Mouse (Mus musculus): ENCODE measurements around the gene Hnrnpr.
A peak's percentile ranks its signal among the peaks of the same experiment; 100 is the strongest.

Hnrnpr gene

DNA sequence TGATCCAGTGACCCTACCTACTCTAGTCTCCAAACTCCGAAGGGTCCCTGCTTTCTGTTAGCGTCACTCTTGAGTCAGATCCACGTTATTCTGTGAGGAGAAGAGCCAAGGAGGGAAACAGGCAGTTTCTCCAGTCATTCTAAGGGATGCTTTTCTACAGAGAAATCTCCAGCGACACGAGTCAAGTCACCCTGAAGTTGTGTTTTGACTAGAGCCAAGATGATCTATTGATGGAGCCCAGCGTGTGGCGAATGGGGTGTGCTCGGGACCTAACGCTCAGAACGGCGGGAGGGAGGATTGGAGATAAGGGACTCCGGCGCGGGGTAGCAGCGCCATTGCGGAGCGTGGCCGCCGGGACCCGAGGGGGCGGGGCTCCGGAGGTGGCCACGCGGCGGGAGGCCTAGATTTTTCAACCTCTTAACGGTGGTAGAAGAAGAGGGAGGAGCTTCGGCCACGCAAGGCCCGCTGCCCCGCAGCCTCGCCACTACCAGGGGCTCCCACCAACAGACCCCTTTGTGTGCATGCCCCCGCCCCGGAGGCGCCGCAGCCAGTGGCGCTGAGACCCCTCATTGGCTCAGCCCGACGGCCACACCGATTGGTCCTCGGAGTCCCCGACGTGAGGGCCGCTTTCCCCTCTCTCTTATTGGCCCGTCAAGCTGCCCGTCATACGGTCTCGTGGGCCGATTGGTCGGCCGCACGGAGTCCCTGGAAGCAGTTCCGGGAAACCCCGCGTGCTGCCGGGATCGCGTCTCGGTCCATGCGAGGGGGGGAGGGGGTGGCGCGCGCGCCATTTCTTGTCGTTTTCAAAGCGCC lies at the start of gene Hnrnpr:
Hnrnpr (plus strand) TSS at position 714 of the 813 bp plus-strand sequence.
- peak; percentile 98 for DNase-seq

DNA sequence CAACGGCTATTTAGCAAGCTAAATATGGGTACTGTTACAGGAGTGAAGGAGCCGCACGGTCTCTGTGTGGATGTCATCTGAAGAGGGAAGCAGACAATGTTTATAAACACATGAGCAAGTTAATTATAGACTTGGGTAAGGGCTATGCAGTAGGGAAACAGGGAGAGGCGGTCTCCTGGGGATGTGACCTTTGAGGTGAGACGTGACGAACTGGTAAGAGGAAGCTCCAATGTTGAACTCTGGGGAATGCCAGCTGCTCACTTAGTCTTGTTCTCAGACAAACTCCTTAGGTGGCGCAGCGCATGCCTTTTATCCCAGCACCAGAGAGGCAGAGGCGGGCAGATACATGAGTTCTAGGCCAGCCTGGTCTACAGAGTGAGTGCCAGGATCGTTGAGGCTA lies 48.8 kb upstream of the Hnrnpr start:
- no peak for DNase-seq

DNA sequence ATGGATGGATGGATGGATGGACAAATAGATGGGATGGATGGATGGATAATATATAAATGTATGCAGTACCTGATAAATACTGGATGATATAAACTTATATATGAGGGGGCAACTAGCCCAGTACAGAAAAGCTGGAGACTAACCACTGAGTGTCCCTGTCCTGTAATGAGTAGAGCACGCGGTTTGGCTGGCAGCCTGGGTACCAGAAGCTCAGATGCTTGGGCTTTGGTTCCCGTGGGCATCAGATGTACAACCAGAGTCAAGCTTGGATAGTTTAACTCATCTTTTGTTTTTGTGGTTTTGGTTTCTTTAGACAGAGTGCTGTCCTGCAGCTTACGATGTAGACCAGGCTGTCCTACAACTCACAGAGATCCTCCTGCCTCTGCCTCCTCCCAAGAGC lies 47.2 kb upstream of the Hnrnpr start:
- no peak for DNase-seq

DNA sequence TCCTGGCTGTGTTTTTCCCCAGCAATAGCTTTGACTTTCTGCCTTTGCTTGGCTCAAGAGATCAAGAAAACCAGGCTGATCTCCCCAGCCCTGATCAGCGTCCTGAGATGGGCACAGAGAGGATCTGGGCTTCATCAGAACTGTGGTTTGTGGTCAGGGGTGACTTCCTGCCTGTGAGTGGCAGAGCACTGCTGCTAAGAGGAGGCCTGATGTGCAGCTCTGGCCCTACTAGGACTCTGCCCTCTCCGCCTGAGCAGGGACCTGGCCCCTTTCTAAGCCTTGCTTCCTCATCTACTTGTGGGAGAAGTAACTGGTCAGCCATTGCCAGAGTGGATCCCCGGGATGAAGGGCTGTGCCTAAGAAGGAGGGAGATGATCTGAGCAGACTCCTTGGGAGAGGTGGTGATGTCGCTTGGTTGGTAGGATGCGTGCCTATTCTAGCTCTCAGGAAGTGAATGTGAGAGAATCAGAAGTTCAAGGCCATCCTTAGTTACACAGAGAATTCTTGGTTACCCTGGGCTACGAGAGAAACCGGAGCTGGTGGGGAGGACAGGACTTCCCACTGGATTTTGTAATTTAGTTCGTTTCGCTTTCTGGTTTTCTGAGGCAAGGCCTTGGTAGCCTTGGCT lies 43.9 kb upstream of the Hnrnpr start:
- DNase-seq = peak; percentile 41

DNA sequence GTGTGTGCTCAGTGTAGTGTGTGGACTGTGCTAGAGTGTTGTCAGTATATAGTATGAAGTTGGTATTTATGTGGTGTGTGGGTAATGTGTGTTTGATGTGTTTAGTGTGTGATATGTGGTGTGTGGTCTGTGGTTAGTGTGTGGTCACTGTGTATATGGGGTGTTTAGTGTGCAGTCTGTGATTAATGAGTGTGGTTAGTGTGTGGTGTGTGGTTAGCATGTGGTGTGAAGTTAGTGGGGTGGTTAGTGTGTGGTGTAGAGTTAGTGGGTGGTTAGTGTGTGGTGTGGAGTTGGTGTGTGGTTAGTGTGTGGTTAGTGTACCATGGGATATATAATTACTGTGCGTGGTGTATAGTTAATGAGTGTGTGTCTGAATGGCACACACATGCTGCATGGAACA lies 41.8 kb upstream of the Hnrnpr start:
- DNase-seq = no peak

DNA sequence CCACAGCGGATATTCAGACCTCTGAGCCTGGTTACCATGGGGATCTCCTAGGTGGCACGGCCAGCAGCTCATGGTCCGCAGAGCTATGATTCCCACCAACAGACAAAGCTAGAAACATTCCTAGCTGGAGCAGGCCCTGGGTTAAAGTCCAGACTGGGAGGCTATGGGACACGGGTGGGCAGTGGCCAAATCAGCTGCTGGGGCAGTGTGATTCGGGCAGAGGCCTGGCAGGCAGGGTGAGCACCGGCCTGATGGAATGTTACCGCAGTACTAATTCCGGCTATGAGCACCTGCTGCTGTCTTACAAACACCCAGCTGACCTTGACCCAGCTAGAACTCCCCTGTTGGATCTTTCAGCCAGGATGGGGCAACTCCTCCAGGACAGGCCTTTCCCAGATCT lies 40.1 kb upstream of the Hnrnpr start:
- DNase-seq = no peak

DNA sequence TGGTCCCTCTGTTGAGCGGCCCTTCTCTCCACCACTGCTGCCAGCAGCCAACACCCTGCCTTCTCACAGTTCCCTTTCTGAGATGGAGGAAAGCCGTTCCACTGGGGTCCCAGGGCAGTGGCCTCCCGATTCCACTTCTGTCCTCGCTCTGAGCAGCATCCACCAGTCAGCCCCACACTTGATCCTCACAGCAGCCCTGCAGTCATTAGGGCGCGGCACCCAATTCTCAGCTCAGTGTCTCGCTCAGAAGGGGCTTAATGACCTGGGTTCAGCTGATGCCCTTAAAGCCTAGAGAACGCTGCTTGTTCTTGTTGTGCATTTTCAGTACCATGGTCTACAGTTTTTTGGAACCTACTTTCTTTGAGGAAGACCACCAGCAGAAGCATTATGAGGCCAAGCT lies 29.6 kb upstream of the Hnrnpr start:
- no peak for DNase-seq

DNA sequence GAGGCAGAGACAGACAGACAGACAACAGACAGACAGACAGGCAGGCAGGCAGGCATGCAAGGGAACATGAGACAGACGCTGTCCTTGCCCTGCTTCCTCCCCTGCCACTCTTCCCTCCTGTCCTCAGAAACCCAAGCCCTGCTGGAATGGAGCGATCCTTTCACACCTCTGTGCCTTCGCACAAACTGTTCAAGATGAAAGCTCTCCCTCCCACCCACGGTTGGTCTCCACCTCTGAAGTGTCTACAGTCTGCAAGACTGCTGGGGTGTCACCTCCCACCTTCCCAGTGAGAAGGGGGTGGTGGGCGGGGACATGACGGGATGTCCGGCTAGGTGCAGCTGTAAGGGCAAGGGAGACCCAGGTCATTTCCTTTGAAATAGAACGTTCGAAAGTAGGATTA lies 29.1 kb upstream of the Hnrnpr start:
- DNase-seq = no peak

DNA sequence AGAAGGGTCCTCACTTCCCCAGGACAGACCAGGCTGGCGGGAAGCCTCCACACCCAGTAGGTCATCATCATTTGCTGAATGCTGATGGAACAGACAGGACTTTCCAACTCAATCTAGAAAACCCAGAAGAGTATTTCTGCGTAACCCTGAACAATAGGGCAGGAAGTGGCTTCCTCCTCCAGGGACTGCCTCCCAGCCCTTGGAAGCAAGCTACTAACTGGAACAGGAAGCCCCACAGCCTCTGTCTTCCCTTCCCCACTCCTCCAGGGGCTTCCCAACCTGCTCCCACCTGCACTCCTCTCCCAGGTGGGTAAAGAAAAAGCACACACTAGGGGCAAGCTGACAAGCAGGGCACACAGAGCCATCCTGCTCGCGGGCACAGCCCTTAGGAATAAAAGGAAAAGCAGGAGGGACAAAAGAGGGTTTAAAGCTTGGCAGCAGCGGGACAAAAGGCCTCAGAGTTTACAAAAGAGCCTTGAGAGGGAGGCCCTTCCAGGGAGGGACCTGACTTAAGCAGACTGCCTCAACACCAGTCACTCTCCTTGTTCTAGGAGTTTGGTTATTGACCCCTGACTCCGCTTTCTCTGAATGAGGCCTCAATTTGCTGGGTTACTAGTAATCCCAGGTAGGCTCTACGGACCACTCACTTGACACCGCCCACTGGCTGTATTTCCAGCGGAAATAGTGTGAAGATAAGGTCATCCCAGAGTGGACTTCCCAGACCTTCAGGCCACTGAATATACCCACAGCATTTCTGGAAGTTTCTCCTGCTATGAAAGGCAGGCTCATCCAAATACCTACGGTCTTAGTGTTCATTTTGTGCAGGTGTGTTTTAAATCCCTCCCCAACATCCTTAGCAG lies 27.9 kb upstream of the Hnrnpr start:
- no peak for DNase-seq

DNA sequence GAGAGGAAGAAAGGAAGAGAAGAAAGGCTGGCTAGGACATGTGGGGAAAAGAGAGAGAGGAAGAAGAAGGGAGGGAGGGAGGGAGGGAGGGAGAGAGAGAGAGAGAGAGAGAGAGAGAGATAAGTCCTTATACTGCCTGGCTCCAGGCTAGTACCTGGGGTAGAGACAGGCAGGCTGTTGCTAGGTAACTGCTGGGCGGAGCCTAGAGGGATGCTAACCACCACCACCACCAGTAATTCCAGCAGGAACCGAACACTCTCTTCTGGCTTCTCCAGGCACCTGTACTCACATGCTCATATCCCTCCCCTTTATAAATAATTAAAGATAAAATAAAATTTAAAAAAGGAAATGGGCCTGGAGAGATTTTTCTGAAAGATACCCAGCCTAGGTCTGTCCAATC lies 27.0 kb upstream of the Hnrnpr start:
- DNase-seq = peak; percentile 33

DNA sequence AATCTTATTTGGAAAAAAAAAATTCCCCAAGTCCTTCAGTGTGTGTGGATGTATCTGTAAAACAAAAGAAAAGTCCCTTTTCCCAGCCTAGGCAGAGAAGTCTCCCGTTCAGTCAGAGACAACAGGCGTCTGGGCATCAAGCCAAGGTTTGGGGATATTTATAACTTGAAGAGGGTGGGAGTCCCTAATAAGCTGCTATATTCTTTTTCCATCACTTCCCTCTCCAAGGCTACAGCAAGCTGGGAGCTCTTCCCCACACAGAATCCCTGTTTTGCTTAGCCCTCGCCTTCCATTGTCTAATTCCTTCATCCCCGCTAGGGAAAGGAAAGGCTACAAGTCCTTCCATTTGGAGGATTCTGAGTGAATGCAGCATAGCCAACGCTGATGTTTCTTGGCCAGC lies 26.3 kb upstream of the Hnrnpr start, which contains the start of gene Zfp46:
Zfp46 (plus strand) TSS at position 229 of the 400 bp plus-strand sequence.
- DNase-seq = peak; percentile 53

DNA sequence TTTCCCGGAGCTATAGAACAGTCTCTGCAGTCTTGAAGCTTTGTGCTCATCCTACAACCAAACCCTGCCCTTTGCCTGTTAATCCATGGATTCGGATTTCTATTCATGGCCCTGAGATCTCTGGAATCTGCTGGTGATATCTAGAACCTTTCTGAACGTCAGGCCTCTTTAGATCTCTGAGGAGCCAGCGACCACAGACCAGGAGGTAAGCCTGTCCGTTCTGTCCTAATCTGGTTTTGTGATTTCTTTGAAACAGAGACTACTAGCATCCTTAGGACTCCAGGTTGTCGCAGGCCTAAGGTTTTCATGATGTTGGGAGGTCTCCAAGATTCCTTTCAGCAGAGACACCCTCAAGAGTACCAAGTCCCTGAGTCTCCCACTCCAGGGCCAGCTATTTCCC lies 25.9 kb upstream of the Hnrnpr start:
- DNase-seq = no peak

DNA sequence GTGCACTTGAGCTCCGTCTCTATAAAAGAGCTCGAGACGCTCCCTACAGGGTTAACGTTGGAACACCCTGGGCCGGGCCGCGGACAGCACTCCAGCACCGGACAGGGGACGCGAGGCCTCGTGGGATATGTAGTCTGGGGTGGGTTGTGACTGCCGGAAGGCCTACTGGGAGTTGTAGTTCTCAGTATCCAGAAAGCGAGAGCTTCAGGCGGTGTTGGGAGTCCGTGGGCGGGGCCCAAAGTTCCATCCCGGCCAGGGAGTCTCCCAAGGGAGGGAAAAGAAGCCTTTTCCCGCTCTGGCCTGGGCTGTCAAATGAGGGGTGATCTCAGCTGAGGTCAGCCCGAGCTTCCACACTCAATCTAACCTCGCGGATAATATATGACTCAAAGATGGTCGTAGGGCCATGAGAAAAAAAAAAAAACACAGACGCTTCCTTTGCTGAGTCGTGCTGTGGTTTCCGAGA lies 25.4 kb upstream of the Hnrnpr start:
- peak; percentile 94 for DNase-seq

DNA sequence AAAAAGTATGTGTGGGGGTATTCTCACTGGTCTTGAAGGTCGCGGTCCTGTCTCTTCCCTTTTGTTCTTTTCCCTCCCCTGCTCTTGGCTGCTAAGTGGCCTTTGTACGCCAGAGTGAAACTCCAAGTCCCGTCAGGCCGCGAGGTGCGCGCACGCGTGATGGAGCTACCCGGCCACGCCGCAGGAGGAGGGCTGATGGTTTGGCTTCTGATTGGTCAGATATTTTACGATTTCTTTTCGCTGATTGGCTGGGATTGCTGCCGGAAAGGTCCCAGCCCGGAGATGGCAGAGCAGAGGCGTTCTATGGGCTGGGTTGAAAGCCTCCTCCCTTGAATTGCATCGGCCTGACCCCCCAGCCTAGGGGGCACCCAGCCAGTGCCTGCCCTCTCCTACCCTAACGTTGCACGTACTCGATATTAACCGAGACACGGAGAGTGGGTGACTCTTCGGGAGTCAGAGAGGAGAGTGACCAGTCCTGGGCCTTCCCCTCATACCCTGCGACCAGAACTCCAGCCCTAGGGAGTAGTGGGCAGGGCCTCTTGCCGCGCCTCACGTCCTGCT lies 24.9 kb upstream of the Hnrnpr start:
- peak; percentile 97 for DNase-seq

DNA sequence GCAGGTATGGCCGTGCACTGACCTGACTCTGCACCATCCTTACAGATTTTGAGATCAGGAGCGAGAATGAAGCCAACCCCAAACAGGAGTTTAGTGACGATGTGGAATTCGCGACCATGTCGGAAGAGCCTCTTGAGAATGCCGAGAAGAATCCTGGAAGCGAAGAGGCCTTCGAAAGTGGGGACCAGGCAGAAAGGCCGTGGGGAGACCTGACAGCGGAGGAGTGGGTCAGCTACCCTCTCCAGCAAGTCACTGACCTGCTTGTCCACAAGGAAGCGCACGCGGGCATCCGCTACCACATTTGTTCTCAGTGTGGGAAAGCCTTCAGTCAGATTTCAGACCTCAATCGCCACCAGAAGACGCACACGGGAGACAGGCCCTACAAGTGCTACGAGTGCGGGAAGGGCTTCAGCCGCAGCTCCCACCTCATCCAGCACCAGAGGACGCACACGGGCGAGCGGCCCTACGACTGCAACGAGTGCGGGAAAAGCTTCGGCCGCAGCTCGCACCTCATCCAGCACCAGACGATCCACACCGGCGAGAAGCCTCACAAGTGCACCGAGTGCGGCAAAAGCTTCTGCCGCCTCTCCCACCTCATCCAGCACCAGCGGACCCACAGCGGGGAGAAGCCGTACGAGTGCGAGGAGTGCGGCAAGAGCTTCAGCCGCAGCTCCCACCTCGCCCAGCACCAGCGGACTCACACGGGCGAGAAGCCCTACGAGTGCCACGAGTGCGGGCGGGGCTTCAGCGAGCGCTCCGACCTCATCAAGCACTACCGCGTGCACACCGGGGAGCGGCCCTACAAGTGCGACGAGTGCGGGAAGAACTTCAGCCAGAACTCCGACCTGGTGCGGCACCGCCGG lies 20.6 kb upstream of the Hnrnpr start:
- no peak for DNase-seq

DNA sequence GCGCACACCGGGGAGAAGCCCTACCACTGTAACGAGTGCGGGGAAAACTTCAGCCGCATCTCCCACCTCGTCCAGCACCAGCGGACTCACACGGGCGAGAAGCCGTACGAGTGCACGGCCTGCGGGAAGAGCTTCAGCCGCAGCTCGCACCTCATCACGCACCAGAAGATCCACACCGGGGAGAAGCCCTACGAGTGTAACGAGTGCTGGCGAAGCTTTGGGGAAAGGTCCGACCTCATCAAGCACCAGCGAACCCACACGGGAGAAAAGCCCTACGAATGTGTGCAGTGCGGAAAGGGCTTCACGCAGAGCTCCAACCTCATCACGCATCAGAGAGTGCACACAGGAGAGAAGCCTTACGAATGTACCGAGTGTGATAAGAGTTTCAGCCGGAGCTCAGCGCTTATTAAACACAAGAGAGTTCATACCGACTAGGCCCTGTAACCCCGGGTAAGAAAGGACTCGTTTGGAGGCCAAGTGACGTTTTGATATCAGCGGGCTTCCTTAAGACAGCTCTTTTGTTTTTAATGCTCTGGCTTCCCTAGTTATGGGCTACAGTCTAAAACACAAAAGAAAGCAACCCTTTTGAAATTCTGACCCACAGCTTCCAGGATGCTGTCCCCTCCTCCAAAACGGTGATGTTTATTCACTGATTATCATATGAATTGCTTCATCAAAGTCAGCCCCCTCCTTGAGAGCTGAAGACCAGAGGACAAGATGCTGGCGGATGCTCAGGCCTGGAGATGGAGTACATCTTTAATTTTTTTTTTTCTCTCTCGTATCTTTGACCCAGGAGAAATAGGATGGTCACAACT lies 19.8 kb upstream of the Hnrnpr start:
- no peak for DNase-seq

DNA sequence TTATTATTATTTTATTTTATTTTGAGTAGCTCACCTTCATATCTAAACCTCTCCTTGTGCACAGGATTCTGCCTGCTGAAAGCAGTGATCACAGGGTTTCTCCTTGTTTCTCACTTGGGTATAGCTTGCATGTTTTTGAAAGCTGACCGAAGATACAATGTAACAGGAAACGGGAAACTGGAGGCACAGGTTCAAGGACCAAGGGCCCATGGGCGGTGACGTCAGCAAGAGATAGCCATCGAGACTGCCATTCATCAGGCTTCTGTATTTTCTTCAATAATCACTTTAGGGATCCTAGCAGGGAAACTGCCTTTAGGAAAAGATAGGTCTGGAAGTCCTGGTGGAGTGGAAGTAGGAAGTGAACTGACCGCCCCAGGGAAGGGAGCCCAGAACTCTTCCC lies 19.1 kb upstream of the Hnrnpr start:
- DNase-seq = no peak

DNA sequence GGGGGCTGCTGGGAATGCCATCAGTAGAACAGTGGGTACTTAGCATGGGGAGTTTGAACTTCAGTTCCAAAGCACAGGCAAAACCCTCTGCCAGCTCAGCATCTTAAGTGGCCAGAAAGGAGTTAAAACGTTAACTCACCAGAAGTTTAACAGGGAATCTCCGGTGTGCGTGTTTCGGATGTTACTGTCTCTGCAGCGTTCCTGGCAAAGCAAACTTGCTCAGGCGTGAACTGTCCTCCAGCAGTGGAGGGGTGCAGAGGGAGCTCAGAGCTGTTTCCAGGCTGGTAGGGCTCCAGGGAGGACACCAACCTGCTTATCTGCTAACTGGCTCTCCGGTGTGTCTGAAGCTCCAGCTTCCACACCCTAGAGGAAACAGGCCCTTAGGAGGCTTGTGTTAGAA lies 14.8 kb upstream of the Hnrnpr start:
- DNase-seq = no peak

DNA sequence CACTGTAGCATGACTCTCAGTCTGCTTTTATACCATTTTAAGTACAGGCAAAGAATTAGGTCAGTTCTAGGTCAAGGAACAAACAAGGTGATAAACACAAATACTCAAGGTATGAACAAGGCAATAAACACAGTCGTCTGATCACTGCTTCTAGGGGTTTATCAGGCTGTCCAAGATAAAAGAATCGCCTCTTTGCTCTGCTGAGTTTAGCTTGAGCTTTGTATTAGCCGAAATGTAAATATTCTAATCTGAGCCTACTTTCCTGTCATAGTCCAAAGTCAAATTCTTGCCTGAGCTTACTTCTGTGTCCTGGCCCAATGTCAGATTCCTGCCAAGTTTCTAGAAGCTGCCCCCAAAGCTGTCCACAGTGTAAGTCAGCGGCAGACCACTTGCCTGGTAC lies 8.3 kb upstream of the Hnrnpr start:
- DNase-seq = no peak

DNA sequence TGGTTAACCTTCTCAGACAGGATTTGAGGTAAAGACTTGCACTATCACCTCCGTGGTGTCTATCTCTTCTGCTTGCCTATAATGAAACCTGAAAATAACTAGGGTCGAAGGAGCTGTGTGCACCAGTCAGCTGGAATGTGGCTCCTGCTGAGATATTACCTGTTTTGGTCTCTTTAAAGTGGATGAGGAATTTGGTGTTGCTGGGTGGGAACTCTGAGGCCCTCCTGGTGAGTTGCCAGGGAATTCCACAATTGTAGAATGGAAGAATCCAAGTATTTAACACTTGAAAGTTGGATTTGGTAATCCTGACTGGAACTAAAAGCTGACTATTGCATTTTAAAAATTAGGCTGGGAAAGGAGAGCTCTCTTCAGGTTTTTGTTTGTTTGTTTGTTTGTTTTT lies 6.6 kb upstream of the Hnrnpr start:
- DNase-seq = no peak

DNA sequence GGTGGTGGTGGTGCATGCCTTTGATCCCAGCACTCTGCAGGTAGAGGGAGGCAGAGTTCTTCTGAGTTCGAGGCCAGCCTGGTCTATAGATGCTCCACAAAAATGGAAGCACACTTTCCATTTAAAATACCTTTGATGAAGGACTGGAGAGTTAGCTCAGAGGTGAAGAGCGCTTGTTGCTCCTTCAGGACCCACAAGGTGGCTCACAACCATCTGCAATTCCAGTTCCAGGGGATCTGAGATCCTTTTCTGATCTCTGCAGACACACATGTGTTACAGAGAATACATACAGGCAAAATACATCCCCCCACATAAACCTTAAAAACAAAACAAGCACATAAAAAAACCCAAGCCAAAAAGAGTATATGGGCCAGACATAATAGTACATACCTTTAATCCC lies 2.4 kb upstream of the Hnrnpr start:
- DNase-seq = no peak
